Mouse (Mus musculus) kidney, postnatal 14 days (tissue): ENCODE data around the gene Gm10260.

ENCODE experiments used
- DNase-seq: peaks from one replicate; pipeline ENCODE4 v3.0.0; 2022; ENCODE audit warnings: mixed read lengths

Gene Gm10260

DNA sequence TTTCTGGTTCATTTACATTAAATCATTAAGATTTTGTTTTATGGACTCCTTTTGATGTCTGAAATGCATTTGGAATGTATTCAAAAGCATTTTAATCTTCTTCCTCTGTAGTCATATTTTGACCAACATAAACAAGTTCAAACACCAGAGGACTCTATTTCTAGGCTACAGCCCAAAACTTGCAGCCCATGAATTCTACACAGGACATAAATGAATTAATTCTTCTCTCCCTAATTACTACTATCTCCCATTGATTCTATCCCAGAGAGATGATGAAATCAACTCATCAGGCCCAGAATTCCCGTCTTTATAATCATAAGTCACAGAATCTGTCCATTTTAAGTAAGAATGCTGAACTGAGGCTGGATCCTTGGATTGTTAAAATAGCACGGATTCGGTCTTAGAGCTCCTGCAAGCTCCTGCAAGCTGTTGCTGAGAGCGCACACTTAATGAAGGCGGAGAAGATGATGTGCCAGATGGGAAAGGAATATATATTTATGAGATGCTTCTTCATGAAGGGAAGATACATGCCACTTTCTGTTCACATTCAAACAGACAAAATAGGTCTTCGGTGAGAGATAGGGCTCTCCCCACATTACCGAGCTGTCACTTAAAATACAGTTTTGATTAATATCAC is 7.7 kb upstream of the Gm10260 start:
- no peak for DNase-seq

DNA sequence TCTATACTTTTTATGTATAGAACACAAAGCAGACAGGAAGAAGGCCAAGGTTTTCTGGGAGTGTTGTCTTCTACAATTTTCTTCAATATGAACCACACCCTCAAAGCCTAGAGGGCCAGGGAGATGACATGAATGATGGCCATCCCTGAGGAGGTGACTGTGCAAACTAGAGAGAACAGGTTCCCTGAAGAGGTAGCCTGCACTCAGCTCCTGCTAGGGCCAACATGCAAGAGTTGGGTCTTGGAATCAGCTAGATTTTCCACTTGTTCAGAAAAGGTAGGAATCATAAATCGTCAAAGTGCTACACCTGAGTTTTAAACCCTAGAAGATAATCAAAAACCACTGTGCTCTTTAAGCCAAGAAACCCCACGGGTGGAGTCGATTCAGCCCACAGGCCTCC is 6.2 kb upstream of the Gm10260 start:
- DNase-seq: no peak

DNA sequence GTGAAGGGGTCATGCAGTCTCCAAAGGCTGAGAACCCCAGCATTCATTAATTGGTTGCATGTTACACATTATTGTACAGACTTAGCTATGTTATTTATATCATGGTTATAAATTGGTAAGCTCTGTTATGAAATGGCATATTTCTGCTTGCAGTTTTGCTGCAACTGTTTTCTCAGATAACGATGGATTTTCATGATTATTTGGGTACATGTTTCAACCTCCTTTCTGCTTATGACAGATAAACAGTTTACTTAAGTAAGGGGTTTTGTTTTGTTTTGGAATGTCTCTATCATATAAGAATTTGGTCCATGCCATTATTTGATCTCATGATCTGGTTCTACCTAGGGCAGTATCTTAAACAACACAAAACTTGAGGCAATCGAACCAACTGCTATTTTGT is 5.5 kb upstream of the Gm10260 start:
- no peak for DNase-seq

DNA sequence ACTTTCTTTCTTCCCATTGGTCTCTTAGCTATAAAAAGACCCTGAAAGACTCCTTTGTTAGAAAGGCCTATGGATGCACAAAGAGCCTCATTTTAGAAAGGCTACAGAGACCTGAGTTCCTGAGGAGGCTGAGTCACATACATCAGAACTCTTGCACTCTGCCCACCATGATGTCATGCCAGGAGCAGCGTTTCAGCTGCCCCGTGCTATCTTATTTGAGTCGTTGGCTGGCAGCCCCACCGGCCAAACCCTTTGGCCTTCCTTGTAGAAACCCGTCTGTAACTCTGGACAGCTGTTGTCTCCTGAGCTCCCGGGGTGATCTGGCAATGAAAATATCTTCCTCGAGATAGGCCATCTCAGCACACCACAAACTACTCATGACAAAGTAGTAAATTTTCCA is 3.6 kb upstream of the Gm10260 start:
- DNase-seq: no peak

DNA sequence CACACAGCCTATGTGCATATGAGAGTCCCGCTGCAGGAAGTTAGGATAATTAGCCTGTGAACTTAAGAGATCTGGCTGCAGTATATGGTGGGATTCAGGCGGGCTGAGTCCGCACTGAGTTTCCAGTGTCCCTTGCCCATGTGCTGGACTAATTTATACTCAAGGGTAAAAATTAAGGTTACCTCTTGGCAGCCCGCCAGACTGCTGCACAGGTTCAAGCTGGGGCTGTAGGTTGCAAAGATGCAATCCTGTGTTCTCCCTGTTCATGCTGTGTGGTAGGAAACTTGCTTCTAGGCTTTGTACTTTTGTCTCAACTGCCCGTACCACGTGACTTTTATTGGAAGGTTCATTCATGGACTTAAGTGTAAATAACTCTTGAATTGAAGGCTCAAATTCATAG is 3.0 kb upstream of the Gm10260 start:
- peak; percentile 56 for DNase-seq

DNA sequence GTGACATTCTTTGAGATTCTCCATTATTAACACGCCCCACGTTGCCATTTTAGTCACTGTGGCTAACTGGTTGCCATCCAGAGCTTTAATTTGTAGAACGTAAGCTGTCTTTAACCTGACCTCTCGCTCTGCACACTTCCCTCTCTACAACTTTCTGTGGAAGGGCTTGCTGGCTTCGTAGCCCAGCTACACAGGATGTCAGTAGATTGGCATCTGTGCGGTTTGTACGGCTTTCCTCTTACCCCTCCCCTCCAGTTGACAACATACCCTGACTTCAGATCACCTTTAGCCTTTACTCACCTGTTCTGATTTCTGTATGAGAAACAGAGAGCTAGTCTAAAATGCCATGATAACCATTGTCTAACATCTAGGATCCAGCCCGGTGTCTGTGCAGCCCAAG is 1.7 kb upstream of the Gm10260 start:
- DNase-seq: no peak

DNA sequence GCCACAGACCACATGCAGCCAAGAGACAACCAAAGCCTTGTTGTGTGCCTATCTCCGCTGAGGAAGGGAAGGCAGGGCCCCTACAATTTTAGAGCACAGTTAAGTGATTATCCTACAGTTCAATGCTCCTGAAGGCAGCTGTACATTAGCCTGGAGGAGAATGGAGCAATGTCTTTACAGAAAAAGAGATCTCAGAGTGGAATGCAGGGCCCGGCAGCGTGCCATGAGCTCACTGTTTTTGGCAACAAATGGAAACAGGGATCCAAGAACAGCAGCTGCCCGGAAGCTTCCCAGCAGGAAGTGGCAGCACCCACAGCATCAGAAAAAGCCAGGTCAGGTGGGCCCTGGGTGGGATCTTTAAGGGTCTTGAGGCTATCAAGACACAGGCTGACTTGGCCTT is 3.4 kb downstream of the Gm10260 start:
- peak; percentile 25 for DNase-seq

DNA sequence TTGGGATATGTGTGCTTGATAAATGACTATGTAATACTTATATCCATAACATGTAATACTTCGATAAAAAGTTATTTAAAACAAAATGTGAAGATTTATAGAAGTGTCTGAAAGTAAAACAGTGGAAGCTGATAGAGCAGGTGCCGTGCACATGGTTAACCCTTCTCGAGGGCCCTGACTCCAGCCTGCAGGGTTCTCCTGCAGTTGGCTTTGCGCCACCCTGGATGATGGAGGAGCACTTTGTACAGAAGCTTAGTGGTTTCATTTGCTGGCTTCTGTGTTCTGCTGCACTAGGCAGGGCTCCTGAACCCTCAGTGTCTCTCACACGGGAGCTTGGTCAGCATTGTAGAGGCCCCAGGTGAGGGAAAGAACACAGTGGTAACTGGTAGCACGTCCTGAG is 4.3 kb downstream of the Gm10260 start:
- DNase-seq: no peak

DNA sequence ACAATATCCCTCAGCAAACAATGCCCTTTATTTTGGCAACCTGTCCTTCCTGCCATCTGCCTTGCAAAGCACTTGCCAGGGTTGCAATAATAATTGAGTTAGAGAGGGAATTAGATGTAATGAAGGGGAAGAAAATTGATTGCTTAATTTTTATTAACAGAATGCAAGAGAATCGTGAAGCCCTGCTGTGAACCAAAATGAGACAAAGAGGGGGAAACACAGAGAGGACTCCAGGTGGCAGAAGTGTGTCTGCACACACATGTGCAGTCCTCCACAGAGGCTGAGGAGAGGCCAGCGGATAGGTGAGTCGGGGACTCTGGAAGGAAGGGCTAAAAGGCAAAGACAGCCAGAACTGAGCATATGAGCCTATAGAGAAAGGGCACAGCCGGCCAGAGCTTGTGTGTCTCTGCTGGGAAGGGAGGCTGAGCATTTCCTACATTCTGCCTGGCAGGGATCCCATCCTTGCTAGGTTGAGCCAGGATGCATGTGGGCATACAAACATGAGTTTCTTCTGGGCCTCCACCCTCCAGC is 9.5 kb downstream of the Gm10260 start:
- peak; percentile 8 for DNase-seq

DNA sequence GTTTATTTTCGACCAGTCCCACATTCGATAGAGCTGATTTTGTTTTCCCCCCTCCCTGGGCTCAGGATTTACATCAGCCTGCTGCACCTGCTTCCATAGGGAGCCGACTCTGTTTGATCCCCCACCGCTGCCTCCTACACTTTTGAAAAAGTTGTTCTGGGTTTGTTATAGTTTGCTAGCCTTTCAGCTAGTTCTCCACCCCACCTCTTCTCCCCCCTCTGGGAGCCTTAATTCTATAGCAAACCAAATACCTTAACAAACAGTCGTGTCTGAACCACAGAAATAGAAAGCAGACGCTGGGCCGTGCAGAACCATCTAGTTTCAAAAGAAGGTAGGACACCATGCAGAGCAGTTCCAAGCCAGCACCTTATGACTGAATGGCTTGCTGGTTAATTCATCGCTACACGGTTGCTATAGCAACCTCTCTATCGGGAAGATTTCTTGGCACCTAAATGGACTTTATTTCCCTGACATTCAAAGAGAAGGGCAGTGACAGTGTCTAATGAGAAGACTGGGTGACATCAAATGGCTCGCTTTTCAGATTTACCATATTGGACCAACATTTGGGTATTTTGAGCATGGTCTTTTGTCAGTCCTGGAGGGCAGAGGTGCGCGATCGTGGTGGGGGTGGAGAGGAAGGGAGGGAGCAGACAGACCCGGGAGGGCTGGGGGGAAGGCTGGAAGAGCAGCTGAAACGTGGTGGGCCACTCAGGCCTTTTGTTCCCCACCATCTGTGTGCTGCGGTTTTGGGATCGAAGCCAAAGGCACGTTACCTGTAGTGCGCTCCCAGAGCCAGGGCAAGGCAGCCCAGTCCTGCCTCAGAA is 13.2 kb downstream of the Gm10260 start:
- DNase-seq: no peak

DNA sequence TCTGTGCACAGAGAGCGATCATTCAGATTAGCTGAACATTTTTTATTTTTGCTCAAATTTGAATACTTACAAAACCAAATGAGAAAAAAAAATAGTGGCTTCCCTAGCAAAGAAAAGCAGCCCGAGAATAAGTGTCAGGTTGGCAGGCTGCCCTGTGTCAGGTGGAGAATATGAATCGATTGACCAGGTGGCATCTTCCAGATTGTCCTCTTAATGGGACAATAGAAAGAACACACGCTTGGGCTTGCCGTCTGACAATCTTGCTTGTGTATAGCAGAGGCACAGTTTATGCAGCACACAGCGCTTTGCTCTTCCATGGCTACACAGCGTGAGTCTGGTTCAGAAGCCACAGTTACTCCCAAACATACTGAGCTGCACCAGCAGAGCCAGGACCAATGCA is 15.8 kb downstream of the Gm10260 start:
- DNase-seq: no peak

DNA sequence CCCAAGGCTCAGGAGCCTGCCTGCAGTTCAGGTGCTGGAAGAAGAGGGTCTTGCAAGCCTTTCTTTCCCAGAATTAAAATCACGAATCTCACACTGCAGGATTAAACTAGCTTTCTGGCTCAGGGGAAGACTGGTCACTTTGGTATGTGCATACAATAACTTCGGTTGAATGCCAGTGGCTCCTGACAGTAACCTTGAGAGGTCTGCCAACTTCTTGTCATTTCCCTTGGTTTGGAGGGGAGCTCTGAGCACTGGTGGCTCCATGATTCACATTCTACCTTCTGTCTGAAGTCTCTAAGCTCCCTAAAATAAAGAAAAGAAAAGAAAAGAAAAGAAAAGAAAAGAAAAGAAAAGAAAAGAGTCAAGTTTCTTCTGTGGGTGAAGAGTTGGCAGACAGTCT is 16.4 kb downstream of the Gm10260 start:
- no peak for DNase-seq

DNA sequence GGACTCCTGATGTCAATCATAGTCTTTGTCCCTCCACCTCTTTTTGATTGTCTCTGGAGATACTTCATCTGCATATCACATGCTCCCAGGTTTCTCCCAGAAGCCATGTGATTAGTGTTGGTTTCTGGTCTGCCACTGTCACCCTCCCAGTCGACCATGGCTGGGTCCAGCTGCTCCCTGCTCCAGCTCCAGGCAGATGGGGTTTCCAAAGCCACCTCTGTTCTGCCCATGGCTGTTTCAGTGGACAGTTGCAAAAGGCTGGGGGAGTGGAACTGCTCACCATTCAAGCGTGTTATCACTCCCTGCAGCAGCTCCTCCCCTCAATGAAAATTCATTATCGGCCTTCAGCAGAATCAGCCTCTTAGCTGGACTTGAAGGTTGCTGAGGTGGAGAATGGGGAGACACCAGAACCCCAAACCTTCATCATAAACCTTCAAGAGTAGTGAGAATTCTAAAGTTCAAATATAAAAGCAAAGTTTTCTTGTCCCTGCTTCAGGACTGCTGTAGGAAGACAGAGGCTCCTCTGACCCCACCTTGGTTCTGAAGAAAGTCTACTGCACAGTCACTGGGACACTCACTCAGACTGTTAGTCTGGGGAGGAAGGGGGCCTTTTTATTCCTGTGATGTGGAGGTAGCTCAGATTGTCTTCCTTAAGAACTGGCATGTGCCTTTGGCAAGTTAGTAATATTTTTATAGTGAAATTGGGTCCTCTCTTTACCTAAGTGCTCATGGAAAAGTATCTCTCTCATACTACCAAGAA is 17.0 kb downstream of the Gm10260 start:
- DNase-seq: no peak

DNA sequence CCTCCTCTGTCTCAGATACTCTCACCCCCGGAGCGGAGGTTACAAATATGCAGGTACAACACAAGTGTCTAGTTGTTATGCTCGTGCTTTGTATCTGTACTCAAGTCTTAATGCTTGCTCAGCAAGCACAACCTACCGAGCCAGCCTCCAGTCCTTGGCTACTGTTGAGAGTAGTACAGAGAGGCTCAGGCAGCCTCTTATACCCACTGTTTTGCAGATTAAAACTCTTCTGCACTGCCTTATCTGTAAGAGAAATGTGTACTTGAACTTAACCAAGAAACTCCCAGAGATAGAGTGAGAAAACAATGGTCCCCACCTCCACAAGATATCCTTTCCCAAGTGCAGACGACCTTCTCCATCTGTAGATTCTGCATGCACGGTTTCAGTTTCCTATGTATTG is 24.5 kb downstream of the Gm10260 start:
- no peak for DNase-seq

DNA sequence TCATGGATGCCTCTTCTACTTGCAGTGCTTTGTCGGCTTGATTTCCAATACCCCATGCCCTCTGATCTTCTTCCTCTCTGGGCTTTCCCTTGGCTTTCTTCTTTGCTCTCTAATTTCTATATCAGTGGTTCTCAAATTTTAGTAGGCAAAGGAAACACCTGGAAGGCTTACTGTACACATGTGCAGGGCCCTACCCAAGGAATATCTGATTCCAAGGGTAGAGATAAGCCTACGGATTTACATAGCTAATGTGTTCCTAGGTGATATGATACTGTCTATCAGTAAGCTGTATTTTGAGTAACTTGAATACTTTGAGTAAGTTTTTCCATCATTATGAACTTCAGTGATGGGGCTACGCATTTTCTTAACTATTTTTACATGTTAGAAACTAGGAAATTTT is 25.7 kb downstream of the Gm10260 start:
- no peak for DNase-seq

DNA sequence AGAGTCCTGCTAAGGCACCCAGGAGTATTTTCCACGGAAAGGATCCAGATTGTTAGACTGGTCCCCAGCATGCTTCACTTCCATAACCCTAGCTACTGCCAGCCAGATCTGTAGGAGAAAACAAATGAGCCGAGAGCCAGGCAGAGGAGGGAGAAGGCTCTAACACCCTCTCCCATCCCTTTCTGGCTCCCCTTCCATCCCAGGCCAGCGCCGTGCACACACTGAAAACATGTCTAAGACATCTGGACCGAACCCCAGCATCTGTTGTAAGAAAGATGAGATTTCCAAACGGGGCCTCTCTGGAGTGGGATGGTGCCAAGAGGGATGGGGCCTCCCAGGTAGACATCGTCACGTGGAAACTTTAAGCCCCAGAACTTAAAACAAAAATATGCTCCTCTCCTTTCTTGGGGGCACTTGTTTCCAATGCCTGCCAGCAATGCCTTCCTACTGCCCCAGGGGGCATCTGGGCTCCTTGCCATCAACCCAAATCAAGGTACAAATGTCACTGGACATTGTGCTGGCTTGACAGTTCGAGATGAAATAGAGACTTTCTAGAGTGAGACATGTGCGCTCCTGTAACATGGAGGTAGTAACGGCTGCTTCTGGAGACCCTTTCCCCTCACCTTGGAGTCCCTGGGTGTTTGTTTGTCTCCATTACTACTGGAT is 35.1 kb downstream of the Gm10260 start:
- DNase-seq: no peak

DNA sequence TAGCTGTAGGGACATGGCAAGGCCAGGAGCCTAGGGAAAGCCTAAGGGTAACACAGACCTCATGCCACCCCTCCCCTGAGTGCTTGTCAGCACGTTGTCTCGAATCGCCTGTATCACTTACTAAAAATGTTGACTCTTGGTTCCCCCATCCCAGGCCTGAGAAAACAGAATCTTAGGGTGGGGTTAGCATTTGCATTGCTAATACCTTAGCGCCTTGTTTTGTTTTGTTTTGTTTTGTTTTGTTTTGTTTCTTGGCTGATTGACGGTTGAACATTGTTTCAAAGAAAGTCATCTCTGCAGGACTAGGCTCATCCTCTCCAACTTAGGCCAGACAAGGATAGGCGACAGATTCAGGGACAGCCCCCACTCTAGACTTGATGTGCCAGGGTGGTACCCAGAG is 35.9 kb downstream of the Gm10260 start:
- DNase-seq: no peak

DNA sequence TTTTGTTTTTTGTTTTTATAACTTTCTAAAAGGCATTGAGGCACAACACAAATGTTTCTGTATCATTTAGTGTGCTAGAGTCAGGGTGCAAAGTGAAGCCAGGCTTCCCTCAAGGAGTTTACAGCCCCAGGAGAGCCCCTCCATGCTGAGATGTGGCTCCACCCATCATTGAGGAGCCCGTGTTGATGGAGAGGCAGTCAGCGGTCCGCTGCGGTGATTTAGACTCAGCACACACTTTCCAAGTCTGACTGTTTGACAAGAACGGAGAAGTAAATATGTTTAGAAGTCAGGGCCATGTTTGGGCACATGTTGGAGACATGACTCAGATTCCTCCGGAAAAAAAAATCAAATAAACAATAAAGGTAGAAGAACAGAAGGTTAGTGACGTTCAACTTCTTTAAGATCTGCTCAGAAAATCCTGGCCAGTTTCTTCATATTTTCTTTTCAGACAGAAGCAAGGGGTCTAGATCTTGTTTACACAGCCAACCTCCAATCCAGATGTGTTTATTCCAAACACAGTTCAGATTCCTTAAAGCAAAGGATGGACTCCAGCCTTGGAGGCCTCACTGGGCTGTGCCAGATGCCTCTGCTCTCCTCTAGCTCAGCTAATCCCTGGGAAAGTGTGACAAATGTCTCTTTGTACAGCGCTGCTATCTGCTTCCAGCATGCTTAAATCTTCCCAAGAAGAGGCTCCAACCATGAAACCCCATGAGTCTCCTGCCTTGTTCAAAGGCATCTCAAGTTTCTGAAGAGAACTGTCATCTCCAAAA is 47.7 kb downstream of the Gm10260 start:
- DNase-seq: no peak

DNA sequence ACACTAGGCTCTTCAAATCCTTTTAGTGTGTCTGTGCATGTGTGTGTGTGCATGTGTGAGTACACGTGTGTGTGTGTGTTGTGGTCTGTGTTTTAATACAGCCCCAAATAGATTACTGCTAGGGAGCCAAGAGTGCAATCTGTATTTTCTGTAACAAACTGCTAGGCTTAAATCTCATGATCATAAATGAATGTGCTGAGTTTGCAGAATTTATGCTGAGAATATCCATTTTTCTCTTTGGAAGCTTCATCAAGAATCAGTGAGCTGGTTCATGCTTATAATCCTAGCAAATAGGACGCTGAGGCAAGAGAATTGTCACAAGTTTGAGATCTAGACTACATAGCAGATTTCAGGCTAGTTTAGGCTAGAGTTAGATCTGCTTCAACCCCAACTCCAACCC is 48.9 kb downstream of the Gm10260 start:
- no peak for DNase-seq
